Mouse (Mus musculus) embryonic facial prominence, embryonic 10.5 days (tissue): ENCODE measurements around the gene Snrpd3. TPM values are rescaled to one million over a fixed set of nuclear protein-coding genes. Genes with fewer than 3 reads are reported as not detected.
A peak's percentile ranks its signal among the peaks of the same experiment; 100 is the strongest.
"Not testable (repeated sequence)": the region's sequence is repeated elsewhere in the genome, so short reads cannot be mapped to it uniquely, and the experiment has no call there.

Source experiments
- DNase-seq: peaks from one replicate; pipeline ENCODE4 v3.0.0-alpha.2; 2017; ENCODE audit warnings: low spot score
- H3K27ac ChIP-seq: fragments of 300-500 bp; sonication (generic); replicated peaks from 2 replicates; pipeline ENCODE4 v1.5.1; 2016; ENCODE audit warnings: mild to moderate bottlenecking
- H3K27me3 ChIP-seq: fragments of 300-500 bp; sonication (generic); replicated peaks from 2 replicates; pipeline ENCODE4 v1.6.1; 2016; ENCODE audit warnings: low read depth, mild to moderate bottlenecking; ENCODE audit not compliant: poor library complexity, severe bottlenecking
- H3K36me3 ChIP-seq: fragments of 300-500 bp; sonication (generic); replicated peaks from 2 replicates; pipeline ENCODE4 v1.6.1; 2016; ENCODE audit warnings: mild to moderate bottlenecking, moderate library complexity
- H3K4me1 ChIP-seq: fragments of 300-500 bp; sonication (generic); 2 replicates; pipeline ENCODE4 v1.6.1; 2016
- H3K4me3 ChIP-seq: fragments of 300-500 bp; sonication (generic); 2 replicates; pipeline ENCODE4 v1.5.1; 2016; ENCODE audit warnings: mild to moderate bottlenecking, moderate library complexity
- H3K9me3 ChIP-seq: fragments of 300-500 bp; sonication (generic); 2 replicates; pipeline ENCODE4 v1.6.1; 2016; ENCODE audit warnings: mild to moderate bottlenecking
- WGBS: fragments of 180-500 bp; shearing (Covaris S2); methylation state at CpG from one replicate; pipeline ENCODE4 v1.1.7; 2016; 5-methylcytosine and 5-hydroxymethylcytosine counted together
- polyA plus RNA-seq: library from polyadenylated mRNA; unstranded; fragments of >200 nt; fragmentation: Nextera tagmentation; extraction: Ambion mirVana; gene quantifications from 2 replicates; pipeline ENCODE4 v1.2.1, GENCODE M21; 2016

Snrpd3 gene
- 297 and 303 TPM in 2 replicates for polyA plus RNA-seq

- no peaks in the 10 kb centered on the region for H3K27me3 ChIP-seq
- DNase-seq, result peak; percentile 97
- peaks cover 40% of the 10 kb centered on the region for H3K36me3 ChIP-seq
- H3K27ac ChIP-seq, result peak within 1 kb of the TSS; percentile 93
- peak within 1 kb of the TSS; percentile 81 for H3K4me3 ChIP-seq
- under 1% methylated on average over 51 of the region's 52 CpGs for WGBS
- H3K9me3 ChIP-seq, result no peaks in the 10 kb centered on the region
- H3K4me1 ChIP-seq, result peaks cover 37% of the 10 kb centered on the region
Measured at GRCm38 (mm10) chr10:75517073-75517757, at the start of gene Snrpd3. Gene Snrpd3, plus strand, starts transcription at chr10:75517551.

- H3K36me3 ChIP-seq, result no peaks in the 10 kb centered on the region
- 72% methylated on average over 8 of the region's 8 CpGs for WGBS
- H3K9me3 ChIP-seq, result no peaks in the 10 kb centered on the region
- no peaks in the 10 kb centered on the region for H3K27me3 ChIP-seq
- H3K27ac ChIP-seq, result no peak overlapping the region
- H3K4me3 ChIP-seq, result no peak overlapping the region
- peaks cover 11% of the 10 kb centered on the region for H3K4me1 ChIP-seq
- DNase-seq, result no peak
Measured at GRCm38 (mm10) chr10:75473411-75473810, 43.9 kb upstream of the Snrpd3 start.

DNA sequence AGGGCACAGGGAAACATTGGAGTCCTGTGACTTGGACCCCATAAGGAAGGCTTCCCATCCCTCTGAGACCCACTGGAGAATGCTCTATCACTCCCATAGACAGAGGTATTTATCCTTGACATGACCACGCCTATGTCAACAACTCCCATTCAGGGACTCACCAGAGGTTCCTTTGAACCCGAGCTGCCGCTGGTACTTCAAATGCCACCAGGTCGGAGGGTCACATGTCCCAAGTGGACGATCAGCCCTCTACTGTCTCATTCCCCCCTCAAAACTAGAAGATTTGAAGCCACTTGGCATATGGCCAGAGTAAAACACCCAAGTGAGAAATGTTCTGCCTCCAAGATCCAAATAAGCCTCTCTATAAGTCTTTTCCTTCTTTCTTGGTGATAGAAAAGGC is 42.8 kb upstream of the Snrpd3 start:
- H3K27ac ChIP-seq, result no peak overlapping the region
- no peaks in the 10 kb centered on the region for H3K36me3 ChIP-seq
- no peak for DNase-seq
- H3K9me3 ChIP-seq, result no peaks in the 10 kb centered on the region
- H3K4me1 ChIP-seq, result peaks cover 11% of the 10 kb centered on the region
- H3K4me3 ChIP-seq, result no peak overlapping the region
- 42% methylated on average over 5 of the region's 5 CpGs for WGBS
- no peaks in the 10 kb centered on the region for H3K27me3 ChIP-seq

DNA sequence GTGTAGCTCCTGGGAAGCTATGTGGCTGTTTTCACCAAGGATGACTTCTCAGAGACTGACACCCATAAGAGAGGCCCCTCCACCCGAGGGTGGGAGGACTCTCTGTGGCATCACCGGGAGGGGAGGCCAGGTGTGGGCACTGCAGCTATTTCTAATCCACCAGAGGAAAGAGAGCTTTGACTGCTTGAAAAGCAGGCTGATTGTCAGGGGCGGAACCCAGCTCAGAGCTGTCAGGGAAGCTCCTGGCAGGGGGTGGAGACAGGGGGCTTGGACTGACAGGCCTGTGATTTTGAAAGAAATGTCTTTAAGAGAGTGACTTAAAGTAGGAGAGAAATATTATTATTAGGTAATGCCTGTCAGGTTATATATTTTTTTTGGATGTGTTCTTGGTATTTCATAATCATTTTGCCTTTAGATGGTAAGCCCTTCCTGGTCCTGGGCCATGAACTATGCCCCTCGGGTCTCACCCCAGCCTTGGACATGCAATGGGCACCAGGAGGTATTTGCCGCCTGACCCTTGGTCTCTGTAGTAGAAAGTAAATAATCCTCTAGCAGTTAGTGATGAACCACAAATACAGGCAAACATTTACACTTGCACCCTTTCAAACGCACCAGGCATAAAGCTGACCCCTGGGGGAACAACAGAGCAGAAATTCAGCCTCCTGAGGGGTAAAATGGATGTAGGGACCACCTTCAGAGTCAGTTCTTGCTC is 42.1 kb upstream of the Snrpd3 start:
- H3K27me3 ChIP-seq, H3K9me3 ChIP-seq, H3K36me3 ChIP-seq, H3K4me3 ChIP-seq, DNase-seq, H3K27ac ChIP-seq: not testable (repeated sequence)
- peaks cover 11% of the 10 kb centered on the region for H3K4me1 ChIP-seq
- WGBS, result 32% methylated on average over 5 of the region's 6 CpGs

GRCm38 (mm10) chr10:75477034-75477433 is 40.3 kb upstream of the Snrpd3 start:
- Histone ChIP-seq H3K4me3 (no peak overlapping the region), H3K27ac (no peak overlapping the region), H3K27me3 (no peaks in the 10 kb centered on the region), H3K9me3 (no peaks in the 10 kb centered on the region), H3K4me1 (peaks cover 11% of the 10 kb centered on the region), H3K36me3 (no peaks in the 10 kb centered on the region)
- 76% methylated on average over 9 of the region's 9 CpGs for WGBS
- DNase-seq, result no peak

GRCm38 (mm10) chr10:75479955-75480354 is 37.4 kb upstream of the Snrpd3 start:
- Histone ChIP-seq H3K4me1 (peaks cover 5% of the 10 kb centered on the region), H3K27me3 (no peaks in the 10 kb centered on the region), H3K36me3 (no peaks in the 10 kb centered on the region), H3K9me3 (no peaks in the 10 kb centered on the region), H3K27ac (no peak overlapping the region), H3K4me3 (no peak overlapping the region)
- WGBS, result 79% methylated on average over 2 of the region's 2 CpGs
- no peak for DNase-seq

DNA sequence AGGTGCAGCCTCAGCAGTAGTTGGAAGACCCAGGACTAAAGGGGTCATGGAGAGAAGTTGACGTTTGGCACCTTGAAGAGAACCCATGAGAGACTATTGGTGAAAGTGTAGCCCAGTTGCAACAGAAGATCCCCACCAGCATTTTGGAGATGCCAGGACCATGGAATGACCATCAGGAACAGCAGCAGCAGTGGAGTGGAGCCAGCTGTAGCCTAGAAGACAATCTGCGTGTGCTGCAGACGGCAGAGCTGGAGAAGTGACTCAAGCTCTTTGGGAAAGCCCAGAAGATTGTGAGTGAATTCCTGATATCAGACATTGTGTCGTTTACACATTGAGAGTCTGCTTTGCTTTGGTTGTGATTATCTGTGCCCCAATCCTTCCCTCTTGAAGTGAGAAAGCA is 35.6 kb upstream of the Snrpd3 start:
- H3K4me1 ChIP-seq, result peaks cover 2% of the 10 kb centered on the region; the same call in 1 of the 2 replicates
- WGBS, result 89% methylated on average over 4 of the region's 4 CpGs
- no peak overlapping the region for H3K27ac ChIP-seq
- no peaks in the 10 kb centered on the region for H3K36me3 ChIP-seq
- no peaks in the 10 kb centered on the region for H3K9me3 ChIP-seq
- DNase-seq, result no peak
- no peaks in the 10 kb centered on the region for H3K27me3 ChIP-seq
- no peak overlapping the region for H3K4me3 ChIP-seq

GRCm38 (mm10) chr10:75482271-75482670 is 35.1 kb upstream of the Snrpd3 start:
- no peak overlapping the region for H3K27ac ChIP-seq
- H3K4me3 ChIP-seq, result no peak overlapping the region
- H3K4me1 ChIP-seq, result no peaks in the 10 kb centered on the region
- H3K36me3 ChIP-seq, result no peaks in the 10 kb centered on the region
- no peak for DNase-seq
- H3K9me3 ChIP-seq, result no peaks in the 10 kb centered on the region
- 90% methylated on average over 5 of the region's 5 CpGs for WGBS
- no peaks in the 10 kb centered on the region for H3K27me3 ChIP-seq

DNA sequence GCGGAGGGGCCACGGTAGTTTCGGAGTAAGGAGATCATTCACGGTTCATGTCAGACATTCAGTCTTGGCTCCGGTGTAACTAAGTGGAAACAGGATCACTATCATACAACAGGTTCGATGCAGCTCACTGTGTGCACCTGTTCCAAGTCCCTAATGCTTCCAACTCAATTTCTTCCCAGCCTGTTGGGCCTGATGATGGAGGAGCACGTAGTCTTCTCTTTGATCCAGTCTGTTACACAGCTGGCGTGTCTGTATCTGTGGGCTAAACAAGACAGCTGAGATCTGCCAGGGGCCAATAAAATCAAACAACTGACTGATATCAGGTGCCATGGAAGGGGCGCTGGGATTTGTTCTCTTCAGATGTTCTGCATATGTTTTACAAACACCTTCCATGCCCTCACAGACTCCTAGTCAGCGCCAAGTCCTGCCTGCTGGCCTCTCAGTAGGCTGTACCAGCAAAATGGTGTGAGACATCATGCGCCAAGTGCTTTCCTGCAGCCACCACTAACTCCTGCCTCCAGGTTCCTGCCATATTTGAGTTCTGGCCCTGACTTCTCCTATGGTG is 34.4 kb upstream of the Snrpd3 start:
- no peaks in the 10 kb centered on the region for H3K27me3 ChIP-seq
- no peaks in the 10 kb centered on the region for H3K4me1 ChIP-seq
- DNase-seq, result no peak
- no peak overlapping the region for H3K4me3 ChIP-seq
- H3K36me3 ChIP-seq, result no peaks in the 10 kb centered on the region
- 88% methylated on average over 11 of the region's 11 CpGs for WGBS
- no peak overlapping the region for H3K27ac ChIP-seq
- no peaks in the 10 kb centered on the region for H3K9me3 ChIP-seq

DNA sequence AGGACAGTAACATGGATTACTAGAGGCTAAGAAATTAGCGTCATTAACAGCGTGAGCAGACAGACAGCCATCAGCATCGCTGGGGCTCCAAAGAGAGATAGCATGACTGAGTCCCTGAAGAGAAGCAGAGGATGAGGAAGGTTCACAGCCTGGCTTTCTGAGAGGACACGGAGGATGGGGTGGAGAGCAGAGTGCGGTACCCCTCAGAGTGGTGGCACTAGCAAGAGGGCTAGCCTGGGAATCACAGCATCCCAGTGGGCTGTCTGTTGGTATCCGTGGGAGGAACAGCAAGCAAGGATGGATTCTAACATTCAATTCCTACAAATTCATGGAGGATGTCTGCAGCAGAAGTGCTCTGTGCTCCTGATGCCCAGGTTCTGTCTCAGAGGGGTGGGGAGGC is 33.3 kb upstream of the Snrpd3 start:
- DNase-seq, result no peak
- Histone ChIP-seq H3K27ac (no peak overlapping the region), H3K4me1 (no peaks in the 10 kb centered on the region), H3K27me3 (no peaks in the 10 kb centered on the region), H3K4me3 (no peak overlapping the region), H3K9me3 (no peaks in the 10 kb centered on the region), H3K36me3 (no peaks in the 10 kb centered on the region)
- 90% methylated on average over 6 of the region's 6 CpGs for WGBS

- Histone ChIP-seq H3K9me3 (no peaks in the 10 kb centered on the region), H3K27ac (no peak overlapping the region), H3K4me3 (no peak overlapping the region), H3K27me3 (no peaks in the 10 kb centered on the region), H3K36me3 (no peaks in the 10 kb centered on the region), H3K4me1 (no peaks in the 10 kb centered on the region)
- 70% methylated on average over 6 of the region's 6 CpGs for WGBS
- DNase-seq, result no peak
Measured at GRCm38 (mm10) chr10:75484767-75485166, 32.6 kb upstream of the Snrpd3 start.

DNA sequence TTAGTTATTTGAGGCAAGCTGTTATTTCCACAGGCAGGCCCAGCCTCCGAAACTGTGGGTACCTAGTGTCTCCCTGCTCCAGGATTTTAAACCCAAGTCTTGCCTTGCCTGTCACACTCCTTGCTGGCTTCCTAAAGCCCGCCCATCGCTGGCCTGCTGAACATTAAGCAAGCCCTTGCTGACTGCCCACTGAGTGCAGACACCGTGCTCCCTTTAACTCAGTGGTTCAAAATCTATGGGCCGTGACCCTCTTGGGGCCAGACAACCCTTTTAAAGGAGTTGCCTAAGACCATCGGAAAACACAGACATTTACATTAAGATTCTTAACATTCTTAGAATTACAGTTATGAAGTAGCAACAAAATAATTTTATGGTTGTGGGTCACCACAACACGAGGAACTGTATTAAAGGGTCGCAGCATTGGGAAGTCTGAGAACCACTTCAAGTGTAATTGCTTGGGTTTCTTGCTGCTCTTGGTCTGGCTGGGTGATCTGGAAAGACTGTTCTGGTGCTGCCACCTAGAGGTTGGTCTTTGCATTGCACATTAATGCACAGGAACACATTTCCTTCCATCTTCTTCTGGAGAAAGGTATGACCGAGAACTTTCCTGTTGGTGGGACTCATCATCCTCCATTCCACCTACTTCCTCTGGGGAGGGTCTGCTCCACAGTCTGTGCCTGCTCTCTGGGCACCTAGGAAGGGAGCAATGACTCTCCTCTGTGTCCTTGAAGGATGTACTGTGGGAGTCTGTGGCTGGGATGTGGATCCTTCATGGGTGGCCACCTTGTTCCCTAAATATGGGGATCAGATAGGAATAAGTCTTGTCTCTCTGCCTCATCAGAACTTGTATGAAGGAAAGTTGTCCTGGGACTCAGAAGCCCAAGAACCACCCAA is 31.0 kb upstream of the Snrpd3 start:
- Histone ChIP-seq H3K27me3 (no peaks in the 10 kb centered on the region), H3K4me3 (no peak overlapping the region), H3K36me3 (no peaks in the 10 kb centered on the region), H3K27ac (no peak overlapping the region), H3K9me3 (no peaks in the 10 kb centered on the region), H3K4me1 (no peaks in the 10 kb centered on the region)
- DNase-seq, result peak; percentile 80
- 65% methylated on average over 9 of the region's 9 CpGs for WGBS
